Mouse (Mus musculus) v-Abl transformed pro-B cells (cell line): Measurements from ENCODE around the gene Actl6b.
"Not testable (repeated sequence)": the region's sequence is repeated elsewhere in the genome, so short reads cannot be mapped to it uniquely, and the experiment has no call there.

Experiments used
- in situ Hi-C, 2 experiments: fragments of 400-800 bp; cut with MboI; formaldehyde crosslinking; loops; one replicate each; pipeline ENCODE4 v1.15.1; 2025; ENCODE audit not compliant: unreplicated experiment in 2 of 2

Actl6b gene

DNA sequence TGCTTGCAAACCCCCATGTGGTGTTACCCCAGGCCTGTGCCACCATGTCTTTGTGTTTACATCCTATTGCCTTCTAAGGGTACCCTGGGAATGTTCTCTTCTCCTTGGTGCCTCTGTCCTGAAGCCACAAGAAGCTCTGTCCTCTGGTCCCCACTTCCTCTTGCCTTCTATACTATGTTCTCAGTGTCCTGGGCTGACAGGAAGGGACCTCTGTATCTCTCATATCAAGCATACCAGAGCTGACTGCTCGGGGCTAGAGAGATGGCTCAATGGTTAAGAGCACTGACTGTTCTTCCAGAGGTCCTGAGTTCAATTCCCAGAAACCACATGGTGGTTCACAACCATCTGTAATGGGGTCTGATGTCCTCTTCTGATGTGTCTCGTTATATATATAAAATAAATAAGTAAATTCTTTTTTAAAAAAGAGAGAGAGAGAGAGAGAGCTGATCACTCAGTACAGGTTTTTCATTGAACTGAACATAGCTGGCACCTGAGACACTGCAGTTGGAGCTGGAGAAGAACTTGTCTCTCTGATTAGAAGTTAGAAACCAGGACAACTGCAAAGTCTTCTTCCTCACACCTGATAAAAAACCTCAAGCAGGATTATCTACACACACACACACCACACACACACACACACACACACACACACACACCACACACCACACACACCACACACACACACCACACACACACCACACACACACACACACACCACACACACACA is 44.9 kb downstream of the Actl6b start:
- in situ Hi-C loops, result no loop called here

- in situ Hi-C loops, result no loop called here
These were observed 46.3 kb downstream of the Actl6b start for GRCm38 (mm10) chr5:137599600-137599999.

DNA sequence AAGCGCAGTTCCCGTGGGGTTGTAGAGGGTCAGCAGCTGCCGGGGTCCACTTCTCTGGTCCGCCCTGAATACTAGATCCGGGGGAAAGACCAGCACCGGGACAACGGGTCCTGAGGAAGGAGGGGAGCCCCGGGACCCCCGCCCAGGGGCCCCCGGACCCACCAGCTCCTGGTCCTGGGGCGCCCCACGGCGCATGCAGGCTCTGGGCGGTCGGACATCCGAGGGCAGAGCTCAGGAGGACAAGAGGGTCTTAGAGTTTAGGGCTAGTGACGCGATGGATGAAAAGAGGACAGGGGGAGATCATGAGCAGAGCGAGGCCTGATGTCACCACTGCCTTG is 46.9 kb downstream of the Actl6b start:
- in situ Hi-C loops, result loop anchor here in 1 of 2 experiments (5.0 kb wide), 1 partner anchor 68 kb away; the partner anchor contains the start of genes Epo and Gnb2

GRCm38 (mm10) chr5:137600619-137601364 is 47.5 kb downstream of the Actl6b start, which contains the start of gene Mospd3:
Gene Mospd3, minus strand, starts transcription at chr5:137601058.
- in situ Hi-C loops, result loop anchor here in 1 of 2 experiments (5.0 kb wide), 1 partner anchor 68 kb away; the partner anchor contains the start of genes Epo and Gnb2

GRCm38 (mm10) chr5:137601365-137601729 is 48.0 kb downstream of the Actl6b start:
- in situ Hi-C loops, result loop anchor here in 1 of 2 experiments (5.0 kb wide), 1 partner anchor 69 kb away; the partner anchor contains the start of genes Epo and Gnb2

DNA sequence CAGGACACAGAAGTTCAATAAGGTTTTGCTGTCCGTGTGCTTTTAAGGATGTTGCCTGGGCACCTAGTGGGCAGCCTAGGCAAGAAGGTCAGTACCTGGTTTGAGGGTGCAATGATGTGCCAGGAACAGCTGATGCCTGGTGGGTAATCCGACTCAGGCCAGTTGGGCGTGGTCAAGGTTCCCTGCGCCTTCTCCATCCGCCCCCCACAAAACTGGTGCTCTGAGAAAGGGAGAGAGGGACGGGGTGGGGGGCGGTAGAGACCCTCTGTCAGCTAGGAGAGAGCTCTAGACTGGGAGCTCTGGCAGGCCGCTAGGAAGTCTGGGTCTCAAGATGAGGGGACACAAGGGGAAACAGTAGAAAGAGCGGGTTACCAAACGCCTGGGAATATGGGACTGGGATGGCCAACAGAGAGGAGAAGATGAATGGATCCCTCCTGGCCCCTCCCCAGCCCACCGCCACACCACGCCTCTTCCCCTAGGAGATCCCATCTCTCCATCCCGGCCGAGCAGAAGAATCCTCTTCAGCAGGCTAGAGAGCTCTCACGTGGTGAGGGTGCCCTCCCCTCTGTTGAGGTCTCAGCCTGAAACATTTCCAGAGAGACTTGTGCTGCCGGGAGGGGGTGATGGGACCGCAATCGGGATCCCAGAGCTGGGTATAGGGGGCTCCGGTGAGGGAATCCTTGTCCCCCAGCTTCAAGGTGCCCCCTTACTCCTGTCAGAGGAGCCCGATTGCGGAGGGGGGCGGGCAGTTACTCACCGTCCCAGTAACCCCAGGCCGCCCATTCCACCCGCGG is 54.7 kb downstream of the Actl6b start:
- in situ Hi-C loops, result no loop called here

DNA sequence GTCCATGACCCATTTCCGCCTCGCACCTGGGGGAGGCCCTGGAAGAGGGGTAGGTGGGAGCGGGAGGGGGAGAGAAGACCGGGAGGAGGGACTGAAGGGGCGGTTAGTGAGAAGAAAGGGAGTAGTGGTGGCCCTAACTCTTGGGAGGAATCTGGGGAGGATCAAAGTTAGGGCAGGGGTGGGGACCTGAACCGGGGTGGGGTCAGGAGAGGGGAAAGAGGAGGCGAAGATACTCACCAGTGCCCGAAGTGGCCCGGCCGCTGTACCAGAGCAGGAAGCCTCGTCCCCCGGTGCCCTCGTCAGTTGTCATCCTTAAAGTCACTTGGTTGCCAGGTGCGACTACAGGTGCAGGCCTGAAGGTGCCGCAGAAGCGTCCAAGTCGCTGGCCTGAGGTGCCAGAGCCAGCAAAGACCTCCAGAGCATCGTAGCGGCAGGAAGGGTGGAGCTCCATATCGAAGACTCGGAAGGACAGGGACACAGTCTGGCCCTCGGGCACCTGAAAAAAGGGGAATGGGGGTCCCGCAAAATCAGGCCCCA is 55.4 kb downstream of the Actl6b start:
- in situ Hi-C loops, result no loop called here

DNA sequence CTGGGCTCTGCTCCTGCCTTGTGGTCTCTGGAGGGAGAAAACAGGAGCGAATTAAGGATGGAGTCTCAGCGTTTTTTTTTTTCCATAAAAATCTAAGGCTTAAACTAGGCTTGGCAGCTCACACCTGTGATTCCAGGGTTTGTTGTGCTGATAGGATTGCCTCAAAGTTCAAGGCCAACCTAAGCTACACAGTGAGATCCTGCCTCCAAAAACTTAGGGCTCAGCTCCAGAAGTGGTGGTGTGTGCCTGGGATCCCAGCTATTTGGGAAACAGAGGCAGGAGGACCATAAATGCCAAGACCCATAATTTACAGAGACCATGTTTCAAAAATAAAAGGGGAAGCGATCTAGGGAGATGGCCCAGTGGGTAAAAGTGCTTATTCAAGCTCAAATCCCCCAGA is 56.0 kb downstream of the Actl6b start:
- in situ Hi-C loops, result no loop called here

- in situ Hi-C loops, result no loop called here
These were observed 56.7 kb downstream of the Actl6b start for GRCm38 (mm10) chr5:137610056-137610455.

- in situ Hi-C loops, result no loop called here
These were observed 57.4 kb downstream of the Actl6b start for GRCm38 (mm10) chr5:137610548-137611244.

DNA sequence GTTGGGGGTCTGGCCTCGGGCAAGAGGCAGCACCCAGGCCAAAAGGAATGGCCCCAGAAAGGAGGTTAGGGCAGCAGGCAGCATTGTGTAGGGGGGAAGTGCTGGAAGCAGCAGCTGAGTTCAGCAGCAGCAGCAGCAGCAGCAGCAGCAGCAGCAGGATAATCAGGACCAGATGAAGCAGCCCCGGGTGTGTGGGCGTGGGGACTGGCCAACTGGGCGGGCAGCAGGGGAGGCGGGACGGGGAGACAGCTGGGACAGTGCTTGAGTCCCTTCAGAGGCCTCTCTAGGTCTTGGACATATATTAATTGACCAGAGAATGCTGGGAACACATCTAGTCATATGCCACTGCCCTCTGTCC is 57.9 kb downstream of the Actl6b start:
- in situ Hi-C loops, result no loop called here

GRCm38 (mm10) chr5:137613076-137613475 is 59.8 kb downstream of the Actl6b start:
- in situ Hi-C loops, result no loop called here

GRCm38 (mm10) chr5:137613550-137613949 is 60.2 kb downstream of the Actl6b start, which contains the start of gene Pcolce:
Gene Pcolce, minus strand, starts transcription at chr5:137613784.
- in situ Hi-C loops, result no loop called here

DNA sequence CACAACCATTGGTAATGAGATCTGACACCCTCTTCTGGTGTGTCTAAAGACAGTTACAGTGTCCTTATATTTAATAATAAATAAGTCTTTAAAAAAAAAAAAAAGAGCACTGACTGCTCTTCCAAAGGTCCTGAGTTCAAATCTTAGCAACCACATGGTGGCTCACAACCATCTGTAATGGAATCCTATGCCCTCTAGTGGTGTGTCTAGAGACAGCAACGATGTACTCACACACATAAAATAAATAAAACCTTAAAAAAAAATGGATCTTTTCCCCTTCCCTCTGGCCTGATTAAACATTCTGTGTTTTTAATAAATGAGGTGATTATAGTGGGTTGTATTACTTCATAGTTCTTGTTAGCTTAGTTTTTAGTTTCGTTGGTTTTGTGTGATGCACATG is 61.6 kb downstream of the Actl6b start:
- in situ Hi-C loops, result not testable (repeated sequence)

DNA sequence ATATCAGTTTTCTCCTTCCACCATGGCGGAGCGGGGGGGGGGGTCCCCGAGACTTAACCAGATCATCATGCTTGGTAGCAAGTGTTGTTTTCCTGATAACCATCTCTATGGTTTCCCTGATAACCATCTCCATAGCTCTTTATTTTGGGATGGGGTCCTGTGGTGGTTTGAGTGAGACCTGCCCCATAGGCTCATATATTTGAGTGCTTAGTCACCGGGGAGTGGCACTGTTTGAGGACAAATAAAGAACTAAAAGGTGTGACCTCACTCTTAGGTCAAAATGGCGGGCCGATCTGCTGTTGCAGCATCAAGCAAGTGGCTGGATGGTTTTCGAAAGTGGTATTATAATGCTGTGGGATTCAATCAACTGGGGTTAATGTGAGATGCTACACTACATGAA is 62.0 kb downstream of the Actl6b start:
- in situ Hi-C loops, result no loop called here
